Mouse (Mus musculus): ENCODE measurements around the gene Rimbp3.
"Not testable (repeated sequence)": the region's sequence is repeated elsewhere in the genome, so short reads cannot be mapped to it uniquely, and the experiment has no call there.

The Rimbp3 gene

DNA sequence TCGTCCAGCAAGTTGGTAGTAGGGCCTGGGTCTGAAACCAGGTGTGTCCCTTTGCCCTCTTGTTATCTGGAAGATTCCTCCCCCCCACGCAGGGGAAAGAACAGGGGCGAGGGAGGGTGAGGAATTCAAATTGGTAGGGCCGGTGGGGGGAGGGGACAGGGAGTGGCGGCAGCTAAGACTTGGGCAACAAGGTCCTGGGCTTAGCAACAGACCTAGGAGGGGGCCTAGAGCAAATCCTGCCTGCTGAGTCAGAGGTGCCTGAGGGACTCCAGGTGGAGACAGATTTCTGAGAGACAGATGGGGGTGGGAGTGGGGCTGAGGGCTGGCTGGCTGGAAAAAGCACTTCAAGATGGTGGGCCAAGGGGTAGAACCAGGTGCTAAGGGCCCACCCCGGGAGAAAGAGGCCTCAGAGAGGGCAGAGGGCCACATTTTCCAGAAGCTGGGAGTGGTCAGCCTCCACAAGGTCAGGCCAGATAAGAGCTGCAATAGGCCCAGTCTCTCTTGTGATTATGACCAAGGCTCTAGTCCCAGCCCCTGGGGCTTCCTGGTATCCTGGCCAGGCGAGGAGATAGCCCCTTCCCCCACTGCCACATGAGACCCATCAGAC, 11.8 kb downstream of the Rimbp3 start:
- DNase-seq: no peak

DNA sequence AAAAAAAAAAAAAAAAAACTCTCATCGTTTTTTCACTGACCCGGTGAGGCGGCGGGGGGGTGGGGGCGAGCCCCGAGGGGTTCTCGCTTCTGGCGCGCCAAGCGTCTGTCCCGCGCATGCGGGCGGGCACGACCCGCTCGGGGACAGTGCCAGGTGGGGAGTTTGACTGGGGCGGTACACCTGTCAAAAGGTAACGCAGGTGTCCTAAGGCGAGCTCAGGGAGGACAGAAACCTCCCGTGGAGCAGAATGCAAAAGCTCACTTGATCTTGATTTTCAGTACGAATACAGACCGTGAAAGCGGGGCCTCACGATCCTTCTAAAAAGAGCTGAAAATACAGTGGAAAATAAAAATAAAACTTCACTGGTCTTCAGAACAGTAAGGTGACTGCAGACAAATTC, 13.8 kb downstream of the Rimbp3 start:
- DNase-seq: peak; percentile 98 to 100

DNA sequence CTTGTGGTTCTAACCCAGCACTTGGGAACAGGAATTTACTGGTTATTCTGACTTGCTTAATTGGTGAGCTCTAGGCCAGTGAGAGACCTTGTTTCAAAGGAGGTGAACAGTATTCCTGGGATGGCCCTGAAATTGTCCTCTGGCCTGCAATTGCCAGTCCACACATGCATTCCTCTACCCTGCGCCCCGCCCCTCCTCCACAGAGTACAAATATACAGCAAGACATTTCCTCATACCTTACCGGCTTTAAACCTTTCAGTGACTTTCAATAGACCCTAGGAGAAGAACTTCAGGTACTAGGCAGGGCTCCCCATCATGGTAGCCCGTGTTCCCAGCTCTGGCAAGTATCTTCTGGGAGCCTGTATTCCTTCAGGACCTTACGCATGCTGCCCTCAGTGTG, 17.2 kb downstream of the Rimbp3 start:
- no peak for DNase-seq

- no peak for DNase-seq
Measured at GRCm38 (mm10) chr16:17226496-17226895, 18.1 kb downstream of the Rimbp3 start.

DNA sequence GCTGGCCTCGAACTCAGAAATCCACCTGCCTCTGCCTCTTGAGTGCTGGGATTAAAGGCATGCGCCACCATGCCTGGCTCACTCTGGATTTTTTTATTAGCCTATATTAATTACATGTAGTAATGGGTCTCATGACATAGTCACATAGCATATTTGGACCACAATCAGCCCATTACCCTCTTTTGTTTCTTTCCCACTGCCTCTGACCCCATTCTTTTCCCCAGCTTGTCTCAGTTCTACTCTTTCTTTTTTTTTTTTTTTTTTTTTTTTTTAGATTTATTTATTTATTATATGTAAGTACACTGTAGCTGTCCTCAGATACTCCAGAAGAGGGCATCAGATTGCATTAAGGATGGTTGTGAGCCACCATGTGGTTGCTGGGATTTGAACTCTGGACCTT, 23.1 kb downstream of the Rimbp3 start:
- DNase-seq: not testable (repeated sequence)

DNA sequence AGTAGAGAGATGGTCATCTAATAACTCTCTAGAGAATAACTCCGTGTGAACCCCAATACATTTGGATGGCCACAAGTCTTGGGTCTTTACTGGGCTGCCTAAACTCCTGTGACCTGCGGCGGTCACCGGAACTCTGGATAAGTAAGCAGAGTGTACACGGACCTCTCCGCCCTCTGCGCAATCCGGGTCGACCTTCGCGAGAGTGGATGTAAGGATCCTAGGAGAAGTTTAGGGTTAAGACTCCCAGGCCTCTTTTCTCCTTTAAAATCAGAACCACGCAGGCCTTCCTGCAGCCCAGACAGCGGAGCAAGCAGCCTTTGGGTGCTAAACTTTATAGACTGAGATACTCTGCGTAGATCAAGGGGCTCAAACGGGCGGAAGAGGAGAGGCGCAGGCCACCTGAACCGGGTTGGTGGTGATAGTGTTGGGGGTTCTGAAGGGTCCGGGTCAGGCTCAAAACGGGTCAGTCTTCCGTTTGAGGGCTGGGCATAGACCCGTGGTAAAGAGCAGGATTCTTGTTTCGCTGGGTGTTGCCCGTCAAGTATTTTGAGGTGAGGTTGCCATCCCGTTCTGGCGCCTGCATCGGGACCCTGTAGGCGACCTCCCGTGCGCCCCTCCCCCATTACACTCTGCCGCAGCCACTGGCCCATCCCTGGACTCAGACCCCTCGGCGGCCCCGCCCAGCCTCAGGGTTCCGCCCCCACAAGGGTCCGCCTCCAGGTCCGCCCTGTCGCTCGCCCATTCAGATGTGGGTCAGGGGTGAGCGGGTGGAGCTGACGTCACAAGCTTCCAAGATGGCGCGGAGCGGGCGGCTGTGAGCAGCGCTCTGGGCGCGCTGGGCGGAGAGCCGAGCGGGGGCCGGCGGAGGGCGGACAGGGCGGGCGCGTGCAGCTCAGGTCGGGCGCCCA, 24.6 kb downstream of the Rimbp3 start, which contains the start of gene Hic2:
TSS of gene Hic2 (plus strand) at position 779 of the 908 bp plus-strand sequence.
- DNase-seq: peak; percentile 96 to 98

GRCm38 (mm10) chr16:17233702-17234498, 25.5 kb downstream of the Rimbp3 start:
- peak; percentile 76 to 79 for DNase-seq

DNA sequence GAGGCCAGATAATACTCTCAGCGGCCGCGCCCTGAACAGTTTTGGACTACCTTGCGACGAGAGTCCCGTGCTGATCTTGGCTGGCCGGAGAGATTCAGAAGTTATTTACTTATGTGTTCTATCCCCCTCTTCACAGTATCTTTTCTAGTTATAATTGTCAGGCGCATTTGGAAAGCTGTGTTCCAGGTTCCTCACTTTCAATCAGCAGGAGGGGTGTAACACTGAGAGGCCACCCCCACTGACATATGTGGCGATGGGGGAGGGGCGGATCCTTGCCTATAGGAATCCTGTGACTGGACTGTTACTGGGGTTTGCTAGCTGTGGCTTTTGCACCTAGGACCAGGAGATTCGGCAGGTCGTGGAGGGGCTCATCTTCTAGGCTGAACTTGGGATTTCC, 26.1 kb downstream of the Rimbp3 start:
- DNase-seq: peak; percentile 75 to 77

DNA sequence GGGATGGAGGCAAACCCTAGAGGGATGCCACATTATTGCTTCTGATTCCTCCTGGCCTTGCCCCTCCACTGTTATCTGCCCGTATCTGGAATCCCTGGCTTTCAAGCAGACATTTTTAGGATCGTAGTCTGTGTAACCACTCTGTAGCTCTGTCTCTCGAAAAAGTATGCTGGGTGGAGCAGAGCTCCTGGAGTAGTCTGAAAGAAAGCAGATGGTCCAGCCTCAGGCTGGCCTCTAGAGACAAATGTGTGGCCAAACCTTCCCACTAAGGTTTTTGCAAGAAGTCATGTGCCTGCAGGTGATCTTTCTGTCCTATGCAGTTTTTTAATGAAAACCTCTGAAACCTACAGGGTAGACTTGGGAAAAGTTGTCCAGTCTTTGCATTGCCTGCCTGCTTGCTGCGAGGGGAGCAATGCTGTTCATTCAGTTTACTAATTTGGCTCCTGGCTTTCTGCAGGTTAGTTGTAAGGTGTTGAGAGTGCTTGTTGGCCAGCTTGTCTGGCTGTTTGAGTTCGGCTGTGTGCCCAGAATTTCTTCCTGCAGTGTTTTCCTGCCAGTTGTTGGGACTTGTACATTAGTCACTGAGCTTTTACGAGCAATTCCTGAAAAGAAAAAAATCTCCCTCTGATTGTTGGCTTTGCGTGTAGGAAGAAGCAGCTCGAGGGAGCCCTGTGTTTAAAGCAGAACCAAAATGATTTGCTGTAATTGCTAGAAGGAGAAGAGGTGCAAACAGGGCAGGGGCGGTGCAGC, 26.7 kb downstream of the Rimbp3 start:
- DNase-seq: peak; percentile 62 to 69

DNA sequence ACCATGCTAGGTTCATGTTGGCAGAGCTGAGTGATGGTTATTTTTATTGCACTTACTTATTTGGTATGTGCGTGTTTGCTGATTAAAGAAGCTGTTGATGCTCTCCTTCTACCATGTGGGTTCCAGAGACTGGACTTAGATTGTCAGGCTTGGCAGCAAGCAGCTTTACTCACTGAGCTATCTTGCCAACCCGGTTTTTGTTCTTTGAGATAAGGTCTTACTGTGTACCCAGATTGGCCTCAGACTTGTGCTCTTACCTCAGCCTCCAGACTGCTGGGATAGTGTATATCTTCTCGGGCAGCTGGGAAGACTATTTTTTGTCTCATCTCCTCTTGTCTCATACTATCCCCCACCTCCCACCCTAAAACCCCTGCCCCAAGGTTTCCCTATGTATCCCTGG, 29.2 kb downstream of the Rimbp3 start:
- no peak for DNase-seq

GRCm38 (mm10) chr16:17239409-17239808, 31.0 kb downstream of the Rimbp3 start:
- no peak for DNase-seq

DNA sequence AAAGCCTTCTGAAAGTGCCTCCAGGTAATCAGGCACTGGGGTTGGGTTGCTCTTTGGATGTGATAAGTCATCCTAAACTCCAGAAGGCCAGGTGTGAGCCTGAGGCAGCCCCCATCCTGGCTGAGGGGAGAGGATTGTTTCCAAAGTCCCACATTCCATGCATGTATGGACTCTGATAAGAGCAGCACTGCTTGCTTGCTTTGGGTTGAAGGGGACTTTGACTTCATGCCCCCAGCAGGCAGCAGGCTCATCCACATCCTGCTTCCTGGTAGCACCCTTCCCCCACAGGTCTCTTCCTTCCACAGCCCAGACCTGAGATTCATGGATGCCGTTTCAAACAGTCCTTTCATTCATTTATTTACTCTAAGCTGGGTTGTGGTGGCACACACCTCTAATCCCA, 35.3 kb downstream of the Rimbp3 start:
- DNase-seq: no peak

DNA sequence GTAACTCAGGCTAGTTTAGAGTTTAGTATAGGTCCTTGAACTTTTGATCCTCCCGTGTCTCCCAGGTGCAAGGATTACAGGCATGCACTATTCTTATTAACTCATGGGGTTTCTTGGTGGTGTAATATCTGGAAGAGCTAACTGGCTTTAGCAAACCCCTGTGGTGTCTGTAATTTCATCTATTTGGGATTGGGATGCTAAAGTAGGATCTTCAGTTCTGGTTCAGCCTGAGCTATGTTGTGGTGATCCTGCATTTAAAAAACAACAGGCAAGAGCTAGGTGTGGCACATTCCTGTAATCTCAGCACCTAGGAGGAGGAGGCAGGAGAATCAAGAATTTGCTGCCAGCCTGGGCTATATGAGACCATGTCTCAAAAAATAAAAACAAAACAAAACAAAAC, 36.6 kb downstream of the Rimbp3 start:
- no peak for DNase-seq

DNA sequence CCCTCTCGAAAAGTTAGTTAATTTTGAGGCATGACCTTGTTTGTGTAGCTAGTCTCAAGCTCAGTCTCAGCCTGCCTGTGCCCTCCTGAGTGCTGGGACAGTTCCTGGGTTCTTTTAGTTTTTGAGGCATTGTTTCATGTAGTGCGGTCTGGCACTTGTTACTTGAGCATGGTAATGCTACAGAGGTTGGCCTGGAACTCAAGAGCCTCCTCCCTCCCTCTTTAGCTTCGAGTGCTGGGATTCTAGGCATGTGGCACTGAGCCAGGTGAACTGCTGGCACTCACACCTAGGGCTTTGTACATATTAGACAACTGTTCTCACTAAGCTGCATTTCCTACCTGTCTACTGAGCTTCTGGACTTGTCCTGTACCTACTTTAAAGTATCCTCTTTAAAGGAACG, 39.3 kb downstream of the Rimbp3 start:
- DNase-seq: peak; percentile 47 to 54

- no peak for DNase-seq
Measured at GRCm38 (mm10) chr16:17249135-17249534, 40.7 kb downstream of the Rimbp3 start.

GRCm38 (mm10) chr16:17251539-17251938, 43.1 kb downstream of the Rimbp3 start:
- DNase-seq: peak; percentile 97 to 98

GRCm38 (mm10) chr16:17252086-17252726, 43.8 kb downstream of the Rimbp3 start:
- no peak for DNase-seq

- DNase-seq: no peak
Measured at GRCm38 (mm10) chr16:17252841-17253240, 44.4 kb downstream of the Rimbp3 start.

- DNase-seq: peak in 1 of 2 experiments; percentile 35
Measured at GRCm38 (mm10) chr16:17254005-17254597, 45.7 kb downstream of the Rimbp3 start.

DNA sequence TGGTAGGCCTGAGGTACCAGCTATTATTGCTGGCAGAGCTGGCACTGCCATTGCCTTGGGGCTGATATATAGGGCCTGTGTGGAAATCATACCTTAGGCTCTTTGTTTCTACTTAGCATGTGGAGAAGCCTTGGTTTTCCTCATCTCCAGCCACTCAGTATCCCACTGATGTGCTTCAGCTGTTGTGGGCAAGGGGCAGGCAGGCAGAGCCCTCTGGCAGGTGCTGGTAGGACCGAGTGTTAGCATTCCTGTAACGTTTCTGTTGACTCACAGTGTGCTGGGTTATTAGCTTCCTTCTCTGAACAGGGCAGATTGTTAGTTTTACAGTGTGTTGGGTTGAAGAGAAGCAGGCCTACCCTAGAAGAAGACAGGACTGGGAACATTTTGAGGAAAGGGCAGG, 46.9 kb downstream of the Rimbp3 start:
- no peak for DNase-seq

GRCm38 (mm10) chr16:17257359-17257821, 49.0 kb downstream of the Rimbp3 start:
- peak; percentile 86 to 92 for DNase-seq
